Mouse (Mus musculus): Measurements from ENCODE around the gene Vps45.
"Not testable (repeated sequence)": the region's sequence is repeated elsewhere in the genome, so short reads cannot be mapped to it uniquely, and the experiment has no call there.

Vps45 gene

DNA sequence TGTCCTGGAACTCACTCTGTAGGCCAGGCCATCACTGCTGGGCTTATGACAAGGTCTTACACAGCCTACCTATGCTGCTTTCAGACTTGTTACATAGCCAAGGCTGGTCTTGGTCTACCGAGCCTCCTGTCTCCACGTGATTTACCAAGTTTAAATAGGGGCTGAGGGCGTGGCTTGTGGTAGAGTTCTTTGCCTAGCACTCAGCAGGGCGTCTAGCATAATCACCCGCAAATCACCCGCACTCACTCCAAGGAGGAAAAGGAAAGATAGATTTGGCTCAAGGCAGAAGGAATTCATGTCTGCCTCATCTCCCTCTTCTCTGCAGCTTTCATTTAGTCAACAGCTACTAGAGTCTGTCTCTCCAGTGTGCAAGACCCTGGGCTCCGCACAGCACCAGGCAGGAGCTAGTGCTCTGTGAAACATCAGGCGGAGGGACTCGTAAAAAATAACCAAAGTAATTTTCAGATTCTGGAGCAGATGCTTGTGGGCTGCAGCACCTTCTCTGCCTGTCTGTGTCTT lies 61.0 kb downstream of the Vps45 start:
- DNase-seq (ENCODE audit: low spot score in 2 of 2): no peak

DNA sequence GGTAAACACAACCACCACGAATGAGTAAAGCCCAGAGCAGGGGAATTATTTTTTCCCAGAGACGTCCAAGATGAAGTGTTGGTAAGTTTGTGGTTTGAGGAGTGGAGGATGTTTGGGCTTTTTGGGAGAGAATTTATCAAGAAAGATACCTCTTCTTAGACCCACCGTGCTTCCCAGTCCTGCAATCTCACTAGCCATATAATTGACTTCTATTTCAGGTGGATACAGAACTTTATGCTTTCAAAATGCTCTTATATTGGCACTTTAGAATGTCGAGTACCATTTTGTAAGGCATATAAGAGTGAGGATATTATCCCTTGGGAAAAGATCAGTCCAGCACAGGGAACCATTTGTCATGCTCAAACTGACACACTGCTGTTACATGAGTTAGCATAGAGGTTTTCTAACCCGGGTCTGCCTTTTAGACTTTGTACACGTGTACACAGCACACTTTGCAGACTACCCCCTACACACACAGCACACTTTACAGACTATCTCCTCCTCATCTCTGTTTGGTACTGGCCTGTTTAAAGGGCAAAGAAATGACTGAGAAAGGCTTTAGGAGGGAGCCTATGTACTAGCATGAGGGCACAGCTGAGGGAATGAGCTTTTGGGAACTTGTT lies 61.7 kb downstream of the Vps45 start:
- DNase-seq (ENCODE audit: low spot score in 2 of 2): no peak

DNA sequence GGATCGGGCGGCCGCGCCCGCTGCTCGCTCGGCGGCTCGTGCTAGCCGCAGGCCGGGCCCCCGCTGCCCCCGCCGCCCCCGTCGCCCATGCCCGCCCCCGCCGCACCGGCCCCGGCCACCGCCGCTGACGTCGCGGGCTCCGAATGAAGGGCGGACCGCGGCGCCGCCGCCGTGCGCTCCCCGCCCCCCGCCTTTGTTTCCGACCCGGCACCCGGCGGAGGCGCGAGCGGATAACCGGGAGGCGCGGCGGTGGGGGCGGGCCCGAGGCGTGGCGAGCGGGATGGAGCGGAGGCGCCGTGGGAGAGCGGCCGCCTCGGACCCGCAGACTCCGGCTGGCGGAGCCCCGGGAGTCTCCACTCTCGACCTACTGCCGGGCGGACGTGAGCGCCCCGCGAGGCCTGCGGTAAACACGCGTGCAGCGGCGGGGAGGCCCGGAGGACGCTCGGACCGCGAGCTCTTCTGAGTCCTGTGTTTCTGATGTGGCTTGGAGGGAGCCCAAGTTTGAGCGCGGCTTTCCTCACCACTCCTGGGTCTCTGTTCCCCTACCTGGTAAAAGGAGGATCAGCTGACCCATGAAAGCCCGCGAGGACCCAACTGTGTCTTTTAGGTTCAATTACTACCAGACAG lies 62.4 kb downstream of the Vps45 start, which contains the start of gene Plekho1:
Plekho1 (minus strand) TSS at position 200 of the 627 bp plus-strand sequence.
- DNase-seq (ENCODE audit: low spot score in 2 of 2): peak; percentile 45 to 73

DNA sequence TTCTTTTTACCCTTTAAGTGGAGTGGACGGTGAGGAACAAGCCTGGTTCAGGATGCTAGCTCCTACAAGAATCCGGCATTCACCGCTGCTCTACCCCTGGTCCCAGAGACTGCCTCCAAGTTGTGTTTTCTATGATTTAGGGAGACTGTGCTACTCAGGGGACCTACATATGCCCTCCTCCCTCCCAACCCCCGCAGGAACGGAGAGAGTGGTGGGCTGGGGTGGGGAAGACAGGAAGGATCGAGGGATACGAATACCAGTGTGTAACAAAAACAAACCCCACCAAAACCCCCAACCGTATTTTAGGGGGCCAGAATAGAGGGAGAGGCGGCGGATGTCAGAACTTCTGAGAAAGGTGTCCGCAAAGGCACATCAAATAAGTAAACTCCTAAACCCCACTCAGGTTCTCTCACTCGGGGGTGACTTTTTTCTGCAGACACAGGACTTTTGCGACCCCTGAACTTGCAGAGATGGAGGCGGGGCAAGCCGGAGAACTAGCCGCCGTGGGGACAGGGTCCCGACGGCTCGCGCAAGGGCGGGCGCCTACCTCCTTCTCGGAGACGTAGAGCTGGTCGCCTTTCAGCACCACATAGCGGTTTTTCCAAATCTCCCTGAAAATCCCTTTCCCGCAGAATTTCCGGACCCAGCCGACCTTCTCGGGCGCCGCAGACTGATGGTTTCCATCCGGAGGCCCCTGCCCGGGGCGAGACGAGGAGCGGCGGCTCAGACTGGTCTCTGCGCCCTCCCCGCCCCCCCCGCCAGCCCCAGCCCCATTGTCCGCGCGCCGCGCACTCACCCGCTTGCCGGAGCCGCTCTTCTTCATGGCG lies 63.1 kb downstream of the Vps45 start:
- peak in 1 of 2 experiments; percentile 50 for DNase-seq (ENCODE audit: low spot score in 2 of 2)

DNA sequence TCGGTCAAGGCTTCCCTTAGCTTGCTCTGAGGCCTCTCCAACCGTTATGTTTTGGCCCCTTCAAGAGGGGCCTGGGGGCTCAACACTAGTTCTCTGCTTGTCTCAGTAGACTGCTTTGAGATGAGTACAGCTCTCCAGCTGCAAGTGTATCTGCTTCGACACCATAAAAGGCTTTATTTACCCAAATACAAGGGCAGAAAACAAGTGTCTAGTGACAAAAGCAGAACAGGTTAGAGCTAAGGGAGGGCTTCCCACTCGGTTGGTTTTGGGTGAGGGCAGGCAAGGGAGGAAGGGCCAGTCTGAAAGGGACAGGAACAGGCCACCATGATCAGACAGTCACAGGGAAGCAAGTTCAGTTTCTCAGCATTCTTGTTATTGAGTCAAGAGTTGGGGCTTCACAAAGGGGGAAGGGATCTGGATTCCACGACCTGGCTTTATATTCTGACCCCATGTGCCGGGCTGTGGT lies 63.9 kb downstream of the Vps45 start:
- no peak for DNase-seq (ENCODE audit: low spot score in 2 of 2)

DNA sequence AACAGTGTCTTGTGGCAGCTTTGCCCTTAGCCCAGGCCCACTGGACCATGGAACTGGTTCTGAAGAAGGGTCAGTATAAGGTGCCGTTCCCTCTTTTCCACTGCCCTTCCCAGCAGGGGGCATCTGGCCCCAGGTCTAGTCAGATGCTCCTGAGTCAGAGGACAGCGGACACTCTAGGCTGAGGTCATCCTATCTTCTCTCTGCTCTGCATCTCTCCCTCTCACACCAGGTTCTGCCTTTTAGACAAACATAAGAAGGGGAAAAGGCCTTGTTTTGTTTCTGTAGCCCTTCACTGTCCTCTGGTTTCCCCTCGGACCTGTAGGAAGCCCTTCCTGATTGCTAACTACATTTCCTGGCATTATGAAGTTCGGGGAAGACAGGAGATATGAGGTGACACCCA lies 64.4 kb downstream of the Vps45 start:
- DNase-seq (ENCODE audit: low spot score in 2 of 2): no peak

DNA sequence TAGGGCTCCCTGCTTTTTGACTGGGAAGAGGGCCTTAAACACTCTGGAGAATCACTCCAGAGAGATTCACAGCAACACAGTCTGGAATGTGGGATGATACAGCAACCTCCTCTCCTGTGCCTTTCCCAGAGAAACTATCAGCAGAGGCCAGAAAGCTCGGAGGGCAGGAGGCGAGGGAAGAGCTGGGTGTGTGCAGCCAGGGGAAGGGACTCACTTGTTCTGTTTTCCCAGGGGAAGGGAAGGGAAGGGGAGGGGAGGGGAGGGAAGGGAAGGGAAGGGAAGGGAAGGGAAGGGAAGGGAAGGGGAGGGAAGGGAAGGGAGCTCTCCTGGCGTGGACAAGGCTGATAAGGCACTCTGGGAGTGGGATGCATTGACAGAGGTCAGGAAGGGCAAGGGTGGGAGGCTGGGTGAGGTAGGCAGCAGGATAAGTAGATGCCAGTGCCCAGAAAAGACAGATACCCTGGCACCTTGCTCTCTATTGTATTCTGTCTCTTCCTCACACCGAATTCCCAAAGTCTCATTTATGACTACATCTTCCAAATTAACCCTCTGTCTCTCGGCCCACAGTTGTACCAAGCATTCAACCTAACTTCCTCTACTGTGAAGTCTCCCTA lies 65.2 kb downstream of the Vps45 start:
- no peak for DNase-seq (ENCODE audit: low spot score in 2 of 2)

DNA sequence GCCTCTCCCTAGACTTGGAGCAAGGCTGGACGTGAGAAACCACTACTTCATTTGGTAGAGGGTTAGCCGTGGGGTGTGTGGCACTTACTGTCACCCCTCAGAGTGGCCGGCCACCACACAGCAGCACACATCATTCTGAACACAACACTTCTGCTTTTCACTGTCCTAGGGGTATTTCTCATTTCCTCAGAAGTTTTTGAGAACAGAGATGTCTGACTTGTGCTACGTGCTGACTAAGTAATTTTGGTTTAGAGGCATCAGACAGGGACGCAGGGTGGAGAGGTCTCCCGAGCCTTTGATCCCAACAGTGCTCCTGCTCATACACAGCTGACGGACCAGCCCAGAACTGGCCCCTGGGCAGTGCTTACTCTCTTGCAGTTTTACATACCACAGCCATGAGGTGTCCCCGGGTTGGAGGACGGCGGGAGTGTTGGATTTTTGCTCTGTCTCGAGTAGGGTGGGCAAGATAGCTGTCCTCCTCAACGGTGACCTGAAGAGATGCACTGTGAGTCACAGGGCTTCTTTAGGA lies 67.8 kb downstream of the Vps45 start:
- DNase-seq (ENCODE audit: low spot score in 2 of 2): no peak

DNA sequence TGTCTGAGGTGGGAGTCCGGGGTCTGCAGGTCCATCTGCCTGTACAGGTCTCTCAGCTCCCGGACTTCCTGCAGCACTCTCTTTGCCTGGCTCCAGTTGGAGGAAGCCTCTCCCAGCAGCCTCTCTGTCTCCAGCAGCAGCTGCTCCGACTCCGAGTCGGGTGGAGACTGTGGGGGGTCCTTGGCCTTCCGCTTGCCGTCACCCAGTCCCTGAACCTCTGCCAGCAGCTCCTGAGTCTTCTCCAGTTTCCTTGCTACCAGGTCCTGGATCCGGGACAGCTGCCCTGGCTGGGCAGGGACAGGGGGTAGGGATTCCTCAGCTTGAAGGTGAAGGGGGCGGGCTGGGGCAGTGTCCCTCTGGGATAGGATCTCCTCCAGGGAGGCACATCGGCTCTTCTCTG lies 69.3 kb downstream of the Vps45 start:
- DNase-seq (ENCODE audit: low spot score in 2 of 2): peak; percentile 34 to 47

DNA sequence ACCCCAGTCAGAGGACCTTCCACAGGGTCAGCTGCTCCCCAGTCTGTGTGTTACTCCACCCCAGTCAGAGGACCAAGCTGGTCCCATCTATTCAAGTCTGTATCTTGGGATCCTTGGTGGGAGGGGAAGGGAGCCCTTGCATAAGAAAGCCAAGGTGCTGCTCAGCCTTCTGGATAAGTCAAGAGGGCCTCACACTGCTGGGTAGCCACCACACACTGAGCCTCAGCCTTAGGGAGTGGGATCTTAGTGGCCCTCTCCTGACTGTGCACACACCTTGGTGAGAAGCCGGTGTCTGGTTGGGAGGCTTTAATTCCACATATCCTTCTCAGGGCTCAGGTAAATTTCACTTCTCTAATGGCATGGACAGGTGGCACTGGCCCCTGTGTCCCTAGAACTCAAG lies 70.1 kb downstream of the Vps45 start:
- DNase-seq (ENCODE audit: low spot score in 2 of 2): no peak

DNA sequence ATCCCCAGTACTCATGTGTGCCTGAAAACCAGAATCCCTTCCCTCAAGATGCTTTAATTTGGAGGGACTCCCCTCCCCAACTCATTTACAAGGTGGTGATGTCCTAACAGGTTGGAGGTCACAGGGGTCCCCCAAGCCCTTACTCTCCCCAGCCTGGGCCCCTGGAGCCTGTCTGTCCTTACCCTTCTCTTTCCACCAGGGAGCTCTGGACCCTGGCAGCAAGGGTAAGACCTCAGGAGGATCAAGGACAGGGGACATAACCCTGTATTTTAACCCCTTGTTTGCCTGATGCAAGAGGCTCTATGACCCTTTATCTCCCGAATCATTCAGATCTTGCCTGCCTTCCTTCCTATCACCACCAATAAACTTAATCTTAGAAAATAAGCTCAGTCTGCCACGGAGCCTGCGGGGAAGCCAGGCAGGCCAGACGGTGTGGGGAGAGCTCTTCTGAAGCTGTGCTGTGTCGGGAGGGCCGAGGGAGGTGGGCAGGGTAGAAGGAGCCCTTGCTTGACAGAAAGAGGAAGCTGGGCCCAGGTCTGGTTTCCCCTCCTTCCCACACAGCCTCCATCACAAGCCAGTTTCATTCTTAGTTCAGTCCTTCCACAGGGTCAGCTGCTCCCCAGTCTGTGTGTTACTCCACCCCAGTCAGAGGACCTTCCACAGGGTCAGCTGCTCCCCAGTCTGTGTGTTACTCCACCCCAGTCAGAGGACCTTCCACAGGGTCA lies 70.7 kb downstream of the Vps45 start:
- peak; percentile 38 to 66 for DNase-seq (ENCODE audit: low spot score in 2 of 2)

DNA sequence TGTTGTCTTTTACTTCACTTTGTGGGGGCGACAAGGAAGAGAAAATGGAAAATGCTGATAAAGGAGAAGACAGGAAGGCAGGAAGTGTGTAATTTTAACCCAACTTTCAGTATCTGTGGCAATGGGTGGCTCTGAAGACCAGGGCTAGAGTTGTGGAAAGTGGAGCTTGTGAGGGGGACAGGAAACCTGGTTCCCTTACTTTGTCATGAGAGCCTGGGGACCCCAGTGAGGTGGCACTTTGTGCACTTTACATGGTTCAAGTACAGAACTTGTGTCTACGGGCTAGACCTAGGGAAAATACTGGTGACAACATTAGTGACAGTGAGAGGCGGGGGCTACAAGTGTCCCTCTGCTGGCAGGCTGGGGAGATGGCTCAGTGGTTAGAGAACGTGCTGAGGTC lies 71.3 kb downstream of the Vps45 start:
- no peak for DNase-seq (ENCODE audit: low spot score in 2 of 2)

DNA sequence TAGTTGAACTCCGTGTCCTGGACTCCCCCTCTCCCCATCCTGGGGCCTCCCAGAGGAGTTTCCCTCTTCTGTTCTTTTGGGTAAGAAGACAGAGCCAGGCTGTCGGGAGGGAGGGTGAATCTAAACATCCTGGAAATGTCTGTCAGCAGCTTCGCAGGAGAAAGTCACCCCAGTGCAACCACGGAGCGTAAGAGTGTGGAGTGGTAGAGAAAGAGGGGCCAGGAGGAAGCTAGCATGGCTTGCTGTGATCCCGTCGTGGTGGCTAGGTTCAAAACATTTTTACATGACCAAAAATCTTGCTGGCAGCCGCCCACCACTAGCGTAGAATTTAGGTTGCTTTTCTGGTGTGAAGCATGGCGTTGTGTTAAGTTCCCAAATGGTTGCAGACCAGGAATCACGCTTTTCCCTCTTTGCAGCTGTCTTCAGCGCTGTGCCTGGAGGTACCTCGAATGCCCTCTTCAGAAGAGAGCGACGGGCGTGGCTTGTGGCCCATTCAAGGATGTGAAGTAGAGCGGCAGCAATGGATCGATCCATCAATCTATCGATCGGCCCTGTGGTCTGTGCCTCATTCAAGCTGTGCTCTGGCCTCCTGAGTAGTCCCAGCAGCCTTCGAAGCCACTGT lies 72.2 kb downstream of the Vps45 start:
- peak; percentile 51 to 69 for DNase-seq (ENCODE audit: low spot score in 2 of 2)

DNA sequence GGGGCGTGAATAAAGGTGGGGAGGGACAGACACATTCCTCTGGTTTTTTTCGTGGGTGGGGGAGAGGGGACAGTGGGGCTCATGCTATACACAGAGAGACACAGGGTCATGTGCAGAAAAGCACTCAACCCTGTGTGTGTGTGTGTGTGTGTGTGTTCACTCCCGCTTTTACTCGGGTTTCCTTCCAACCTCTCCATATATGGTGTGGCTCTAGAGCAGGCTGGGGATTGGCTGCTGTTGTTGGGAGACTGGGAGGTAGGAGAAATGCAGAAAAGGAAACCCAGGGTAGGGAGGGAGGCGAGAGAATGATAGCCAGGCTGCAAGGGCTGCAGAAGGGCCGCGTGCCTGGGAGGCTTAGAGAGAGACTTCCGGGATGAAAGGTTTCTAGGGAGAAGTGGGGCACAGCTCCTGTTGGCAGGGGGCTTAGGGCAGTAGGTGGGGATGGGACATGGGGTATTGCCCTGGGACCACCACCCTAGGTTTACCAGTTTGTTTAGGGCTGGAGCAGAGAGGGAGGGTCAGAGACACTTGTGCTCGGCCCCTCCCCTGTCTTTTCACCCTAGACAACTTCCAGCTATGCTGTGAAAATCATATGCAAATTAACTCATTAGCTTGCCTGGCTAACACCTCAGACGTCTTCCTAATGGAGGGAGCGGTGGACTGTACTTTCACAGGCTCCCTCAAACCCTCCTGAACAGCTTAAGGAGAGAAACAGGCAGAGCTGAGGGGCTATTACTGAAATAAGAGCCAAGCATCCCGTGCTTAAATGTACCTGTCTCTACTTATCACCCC lies 72.9 kb downstream of the Vps45 start:
- peak; percentile 61 to 79 for DNase-seq (ENCODE audit: low spot score in 2 of 2)

DNA sequence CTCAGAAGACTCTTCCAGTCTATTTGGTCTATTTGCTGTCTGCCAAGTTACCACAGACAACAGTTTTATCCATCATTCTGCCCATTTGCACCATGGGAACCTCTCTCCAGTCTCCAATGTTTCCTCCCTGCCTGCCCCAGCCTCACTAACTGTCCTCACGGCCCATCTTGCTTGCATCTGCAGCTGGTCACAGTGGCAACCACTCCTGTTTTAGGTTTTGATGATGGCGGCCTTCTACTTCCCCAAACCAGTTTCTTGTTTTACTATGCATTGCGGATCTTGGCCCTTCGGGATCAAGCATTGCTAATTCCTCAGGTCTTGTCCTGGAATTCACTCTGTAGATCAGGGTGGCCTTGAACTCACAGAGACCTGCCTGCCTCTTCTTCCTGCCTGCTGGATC lies 76.1 kb downstream of the Vps45 start:
- DNase-seq (ENCODE audit: low spot score in 2 of 2): no peak

DNA sequence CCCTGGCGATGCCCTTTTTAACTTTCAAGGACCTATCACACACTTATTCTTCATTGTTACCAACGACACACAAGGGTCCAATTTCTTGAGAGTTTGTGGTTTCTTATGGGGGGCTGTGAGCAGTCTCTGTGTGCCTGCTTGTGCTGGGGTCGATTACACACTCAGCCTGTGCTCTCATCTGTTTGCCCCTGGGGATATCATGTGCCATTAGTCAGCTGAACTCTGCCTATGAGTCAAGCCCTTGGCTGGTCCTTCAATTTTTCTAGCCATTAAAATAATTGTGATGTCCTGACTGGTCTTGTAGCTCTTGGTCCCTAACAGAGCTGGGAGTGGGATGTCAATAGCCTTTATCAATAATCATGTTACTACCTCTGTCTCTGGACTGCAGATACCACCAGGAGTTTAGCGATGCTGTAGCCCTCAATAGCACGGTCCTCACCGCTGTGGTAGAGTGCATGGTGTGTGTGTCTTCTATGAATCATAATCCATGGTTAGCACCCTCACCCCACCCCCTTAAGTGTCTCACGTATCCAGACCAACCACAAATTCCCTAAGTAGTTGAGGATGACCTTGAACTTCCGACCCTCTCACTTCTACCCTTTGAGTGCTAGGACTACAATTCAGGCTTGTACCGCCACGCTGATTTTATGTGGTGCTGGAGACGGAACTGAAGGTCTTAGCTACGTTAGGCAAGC lies 77.8 kb downstream of the Vps45 start:
- no peak for DNase-seq (ENCODE audit: low spot score in 2 of 2)

DNA sequence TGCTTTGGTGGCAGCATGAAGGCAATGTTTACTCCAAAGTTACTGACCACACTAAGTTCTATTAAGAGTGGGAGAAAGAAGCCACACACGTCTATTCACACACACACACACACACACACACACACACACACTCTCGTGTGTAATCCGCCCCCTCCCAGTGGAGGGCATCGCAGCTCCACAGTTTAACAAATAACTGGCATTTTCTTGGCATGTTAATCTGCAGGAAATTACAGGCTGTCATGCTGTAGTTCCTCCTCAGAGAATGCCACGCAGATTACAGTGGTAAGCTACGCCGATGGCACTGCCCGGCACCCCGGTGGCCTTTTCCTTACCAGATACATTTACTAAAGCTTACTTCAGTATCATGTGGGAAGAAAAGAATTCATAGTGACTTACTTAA lies 80.0 kb downstream of the Vps45 start:
- DNase-seq (ENCODE audit: low spot score in 2 of 2): no peak

DNA sequence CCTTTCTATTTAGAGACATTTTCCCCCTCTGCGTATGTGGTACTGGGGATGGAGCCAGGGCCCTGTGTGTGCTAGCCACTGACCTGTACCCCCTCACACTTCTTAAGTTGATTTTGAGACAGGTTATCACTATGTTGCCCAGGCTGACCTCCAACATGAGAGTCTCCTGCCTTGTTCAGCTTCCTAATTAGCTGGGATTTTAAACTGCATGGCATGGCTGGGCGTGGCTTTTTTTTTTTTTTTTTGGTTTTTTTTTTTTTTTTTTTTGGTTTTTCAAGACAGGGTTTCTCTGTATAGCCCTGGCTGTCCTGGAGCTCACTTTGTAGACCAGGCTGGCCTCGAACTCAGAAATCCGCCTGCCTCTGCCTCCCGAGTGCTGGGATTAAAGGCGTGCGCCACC lies 80.7 kb downstream of the Vps45 start:
- DNase-seq (ENCODE audit: low spot score in 2 of 2): not testable (repeated sequence)

DNA sequence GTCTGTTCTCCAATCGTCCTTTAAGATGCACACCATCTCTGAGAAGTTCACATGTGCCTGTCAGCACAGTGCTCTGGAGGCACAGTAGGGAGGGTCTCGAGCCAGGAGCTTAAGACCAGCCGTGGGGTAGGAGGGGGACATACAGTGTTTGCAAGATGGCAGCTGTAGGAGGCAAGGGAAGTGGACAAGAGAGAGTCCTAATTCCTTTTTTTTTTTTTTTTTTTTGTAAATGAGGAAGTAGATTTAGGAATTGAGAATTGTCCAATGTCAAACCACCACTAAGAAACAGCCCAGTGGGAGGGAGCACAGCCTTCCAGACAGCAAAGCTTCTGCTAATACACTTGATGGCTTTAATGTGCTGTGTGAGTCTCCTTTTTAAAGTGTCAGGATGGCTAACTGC lies 81.2 kb downstream of the Vps45 start:
- no peak for DNase-seq (ENCODE audit: low spot score in 2 of 2)
